Mouse (Mus musculus): Measurements from ENCODE around the gene Frmd4a.

DNA sequence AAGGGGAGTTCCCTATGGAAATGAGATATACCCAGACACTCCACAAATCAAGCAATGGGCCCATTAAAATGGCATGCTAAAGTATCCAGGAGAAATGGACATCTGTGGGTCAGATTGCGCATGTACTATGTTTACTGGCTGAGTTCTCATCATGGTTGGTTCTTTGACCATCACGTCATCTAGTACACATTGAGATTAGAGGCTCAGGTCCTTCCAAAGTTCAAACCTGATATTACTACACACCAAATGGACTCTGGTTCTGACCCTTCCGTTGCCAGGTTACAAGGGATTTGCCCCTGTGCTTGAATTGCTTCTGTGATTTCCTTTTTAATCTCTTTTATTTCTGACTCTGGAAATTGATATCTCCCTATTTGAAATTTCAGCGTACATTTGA lies 137.1 kb downstream of the Frmd4a start:
- TF ChIP-seq CTCF (IDR thresholded peaks at IDR 0.05; ENCODE audit: extremely low read depth, insufficient read length, insufficient replicate concordance, low read depth, low read length): no peak
- TF ChIP-seq POLR2A (IDR thresholded peaks at IDR 0.05; ENCODE audit: low read depth, low read length): no peak
